Mouse (Mus musculus) neural tube, embryonic 12.5 days (tissue): ENCODE results near the gene Ston2. TPM values are rescaled to one million over a fixed set of nuclear protein-coding genes. Genes with fewer than 3 reads are reported as not detected.

Experiments
- ATAC-seq: fragments of 200-750 bp; cut with Nextera tagmentation; 2 replicates; pipeline ENCODE4 v1.8.0; 2017; ENCODE audit warnings: low read depth, mild to moderate bottlenecking, moderate TSS enrichment, moderate library complexity; ENCODE audit not compliant: low FRiP score
- H3K27ac ChIP-seq: fragments of 300-500 bp; sonication (generic); 2 replicates; pipeline ENCODE4 v1.5.1; 2016
- H3K27me3 ChIP-seq: fragments of 300-500 bp; sonication (generic); replicated peaks from 2 replicates; pipeline ENCODE4 v1.6.1; 2016; ENCODE audit warnings: mild to moderate bottlenecking
- H3K36me3 ChIP-seq: fragments of 300-500 bp; sonication (generic); 2 replicates; pipeline ENCODE4 v1.6.1; 2016; ENCODE audit warnings: mild to moderate bottlenecking
- H3K4me1 ChIP-seq: fragments of 300-500 bp; sonication (generic); 2 replicates; pipeline ENCODE4 v1.6.1; 2016
- H3K4me2 ChIP-seq: fragments of 300-500 bp; sonication (generic); replicated peaks from 2 replicates; pipeline ENCODE4 v1.6.1; 2016; ENCODE audit warnings: mild to moderate bottlenecking
- H3K4me3 ChIP-seq: fragments of 300-500 bp; sonication (generic); 2 replicates; pipeline ENCODE4 v1.5.1; 2016
- H3K9ac ChIP-seq: fragments of 300-500 bp; sonication (generic); 2 replicates; pipeline ENCODE4 v1.6.1; 2016; ENCODE audit warnings: mild to moderate bottlenecking
- H3K9me3 ChIP-seq: fragments of 300-500 bp; sonication (generic); 2 replicates; pipeline ENCODE4 v1.6.1; 2016; ENCODE audit warnings: mild to moderate bottlenecking
- WGBS: fragments of 180-500 bp; shearing (Covaris S2); methylation state at CpG from one replicate; pipeline ENCODE4 v1.1.7; 2016; 5-methylcytosine and 5-hydroxymethylcytosine counted together
- polyA plus RNA-seq: library from polyadenylated mRNA; unstranded; fragments of >200 nt; fragmentation: Nextera tagmentation; extraction: Ambion mirVana; gene quantifications from 2 replicates; pipeline ENCODE4 v1.2.1, GENCODE M21; 2016

The Ston2 gene
- polyA plus RNA-seq, 1 experiment from 2014 or later = 7.9 TPM

DNA sequence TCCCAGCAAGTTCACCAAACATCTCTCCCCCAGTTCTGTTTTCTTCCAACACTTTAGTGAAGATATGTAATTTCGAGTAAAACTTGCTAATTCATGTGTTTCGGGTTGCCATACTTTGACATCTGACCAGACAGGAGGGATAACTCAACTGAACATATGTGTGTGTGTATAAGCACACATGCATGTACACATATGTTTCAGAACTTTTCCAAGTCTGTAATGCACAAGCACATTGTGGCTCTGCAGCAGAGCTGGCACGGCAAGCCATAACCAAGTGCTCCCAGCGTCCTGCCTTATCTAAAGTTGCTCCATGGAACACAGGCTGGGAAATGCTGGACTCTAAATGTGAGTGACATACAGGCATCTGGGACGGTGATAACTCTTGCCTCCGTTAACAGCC lies 78.6 kb downstream of the Ston2 start:
- Histone ChIP-seq H3K9me3 (no peaks in the 10 kb centered on the region), H3K4me1 (peaks cover 8% of the 10 kb centered on the region), H3K9ac (no peak overlapping the region), H3K36me3 (no peaks in the 10 kb centered on the region), H3K4me3 (no peak overlapping the region), H3K27ac (no peak overlapping the region), H3K27me3 (no peaks in the 10 kb centered on the region), H3K4me2 (no peak overlapping the region)
- ATAC-seq = no peak
- 75% methylated on average over 6 of the region's 6 CpGs for WGBS

DNA sequence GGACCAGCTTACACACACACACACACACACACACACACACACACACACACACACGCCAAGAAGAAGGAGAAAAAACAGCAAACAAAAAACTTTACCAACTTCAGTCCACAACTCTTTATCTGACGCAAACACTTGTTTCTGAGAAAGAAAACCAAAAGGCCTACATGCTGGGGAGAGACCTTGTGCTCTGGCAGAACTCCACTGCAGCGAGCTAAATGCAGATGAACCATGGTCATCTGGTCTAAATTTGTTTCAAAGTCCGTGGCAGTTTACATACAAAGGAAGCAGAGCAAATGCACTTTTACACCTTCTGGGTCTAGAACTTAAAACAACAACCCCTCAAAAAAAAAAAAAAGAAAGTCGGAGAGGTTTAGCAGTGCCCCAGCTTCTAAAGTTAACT lies 79.0 kb downstream of the Ston2 start:
- H3K36me3 ChIP-seq = no peaks in the 10 kb centered on the region
- H3K27ac ChIP-seq = no peak overlapping the region
- 69% methylated on average over 5 of the region's 5 CpGs for WGBS
- H3K27me3 ChIP-seq = no peaks in the 10 kb centered on the region
- no peak overlapping the region for H3K4me2 ChIP-seq
- H3K9me3 ChIP-seq = no peaks in the 10 kb centered on the region
- no peak overlapping the region for H3K9ac ChIP-seq
- no peak overlapping the region for H3K4me3 ChIP-seq
- H3K4me1 ChIP-seq = peaks cover 8% of the 10 kb centered on the region
- ATAC-seq = no peak

DNA sequence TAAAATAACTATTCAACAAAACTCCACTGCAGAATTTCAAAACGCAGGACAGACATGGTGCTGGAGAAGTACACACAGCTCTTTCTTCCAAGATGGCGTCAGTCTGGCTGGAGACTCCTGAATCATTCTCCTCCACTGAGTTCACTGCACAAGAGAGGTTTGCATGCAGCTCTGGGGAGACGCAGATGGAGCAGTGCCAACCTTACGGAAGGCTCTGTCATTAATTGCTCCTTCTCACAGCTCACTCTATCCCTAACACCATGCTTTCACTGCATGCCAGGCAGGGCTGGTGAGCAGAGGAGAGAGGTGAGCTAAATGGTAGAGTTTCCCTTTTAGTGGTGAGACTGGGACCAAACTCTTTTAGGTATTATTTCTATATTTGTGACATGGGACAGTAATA lies 80.4 kb downstream of the Ston2 start:
- ATAC-seq = no peak
- H3K4me1 ChIP-seq = peaks cover 8% of the 10 kb centered on the region

DNA sequence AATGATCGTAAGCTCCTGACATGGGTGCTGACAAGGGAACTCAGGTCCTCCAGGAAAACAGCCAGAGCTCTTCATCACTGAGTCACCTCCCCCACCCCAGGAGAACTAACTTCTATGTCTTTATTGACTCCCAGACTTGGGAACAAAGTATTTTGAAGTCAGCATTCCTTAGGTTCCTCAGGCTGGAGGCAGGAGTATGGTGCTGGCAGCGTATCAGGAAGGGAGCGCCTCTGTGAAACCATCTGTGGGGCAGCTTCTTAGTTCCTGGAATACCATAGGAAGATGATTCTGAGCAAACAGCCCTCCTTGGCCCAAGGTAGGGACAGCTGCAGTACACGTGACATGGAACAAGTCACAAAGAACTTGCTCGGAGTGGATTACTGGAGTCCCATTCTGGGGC lies 84.7 kb downstream of the Ston2 start:
- WGBS = 86% methylated on average over 5 of the region's 5 CpGs
- H3K9me3 ChIP-seq = no peaks in the 10 kb centered on the region
- H3K27ac ChIP-seq = no peak overlapping the region
- no peaks in the 10 kb centered on the region for H3K36me3 ChIP-seq
- no peak overlapping the region for H3K4me3 ChIP-seq
- no peaks in the 10 kb centered on the region for H3K27me3 ChIP-seq
- ATAC-seq = no peak
- no peak overlapping the region for H3K4me2 ChIP-seq
- H3K9ac ChIP-seq = no peak overlapping the region
- H3K4me1 ChIP-seq = no peaks in the 10 kb centered on the region

More for the DNA sequence above, 80.4 kb downstream of the Ston2 start:
- Histone ChIP-seq H3K9me3 (no peaks in the 10 kb centered on the region), H3K36me3 (no peaks in the 10 kb centered on the region), H3K27ac (no peak overlapping the region), H3K4me2 (no peak overlapping the region), H3K9ac (no peak overlapping the region), H3K27me3 (no peaks in the 10 kb centered on the region), H3K4me3 (no peak overlapping the region)
- WGBS = 86% methylated on average over 4 of the region's 4 CpGs

DNA sequence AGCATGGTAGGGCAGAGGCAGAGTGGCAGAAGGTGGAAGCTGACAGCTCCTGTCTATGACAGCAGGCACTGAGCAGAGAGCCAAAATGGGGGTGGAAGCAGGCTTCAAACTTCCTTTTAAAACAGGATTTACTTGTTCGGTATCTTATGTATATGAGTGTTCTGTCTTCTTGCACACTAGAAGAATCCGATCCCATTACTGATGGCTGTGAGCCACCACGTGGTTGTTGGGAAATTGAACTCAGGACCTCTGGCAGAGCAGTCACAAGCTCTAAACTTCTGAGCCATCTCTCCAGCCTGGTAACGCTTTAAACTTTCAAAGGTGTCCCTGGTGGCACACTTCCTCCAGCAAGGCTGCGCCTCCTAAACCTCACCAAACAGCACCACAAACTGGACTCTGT lies 85.4 kb downstream of the Ston2 start:
- Histone ChIP-seq H3K4me3 (no peak overlapping the region), H3K36me3 (no peaks in the 10 kb centered on the region), H3K9ac (no peak overlapping the region), H3K4me2 (no peak overlapping the region), H3K4me1 (no peaks in the 10 kb centered on the region), H3K27ac (no peak overlapping the region), H3K27me3 (no peaks in the 10 kb centered on the region), H3K9me3 (no peaks in the 10 kb centered on the region)
- WGBS = 88% methylated on average over 5 of the region's 5 CpGs
- no peak for ATAC-seq

DNA sequence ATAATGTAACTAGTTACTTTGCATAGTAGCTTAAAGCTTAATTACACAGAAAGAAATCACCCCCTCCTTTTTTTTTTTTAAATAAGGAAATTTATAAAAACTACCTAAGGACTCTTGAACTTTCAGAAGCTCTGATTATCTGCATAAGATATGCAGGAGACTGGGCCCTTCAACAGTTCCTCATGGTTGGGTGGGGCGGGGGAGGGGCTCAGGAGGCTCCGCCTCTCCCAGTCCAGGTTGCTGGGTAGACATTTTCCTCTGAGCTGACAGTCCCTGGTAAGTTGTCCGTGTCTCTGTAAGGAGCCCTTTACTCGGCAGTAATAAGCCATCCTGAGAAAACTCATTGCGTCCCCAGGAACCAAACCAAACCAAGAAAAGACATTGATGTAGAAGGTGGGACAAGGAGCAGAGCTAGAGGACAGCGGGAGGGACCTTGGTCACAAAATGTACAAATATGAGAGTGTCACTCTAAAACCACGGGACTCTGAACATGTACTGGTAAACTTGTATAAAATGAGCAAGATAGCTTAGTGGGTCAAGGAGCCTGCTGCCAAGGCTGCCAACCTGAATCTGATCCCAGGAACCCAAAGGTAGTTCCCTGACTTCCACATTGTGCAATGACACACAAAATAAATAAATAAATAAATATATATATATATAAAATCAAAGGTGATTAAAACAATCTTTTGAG lies 88.6 kb downstream of the Ston2 start:
- Histone ChIP-seq H3K4me1 (no peaks in the 10 kb centered on the region), H3K4me3 (no peak overlapping the region), H3K27me3 (no peaks in the 10 kb centered on the region), H3K36me3 (no peaks in the 10 kb centered on the region), H3K27ac (no peak overlapping the region), H3K4me2 (no peak overlapping the region), H3K9me3 (no peaks in the 10 kb centered on the region), H3K9ac (no peak overlapping the region)
- no peak for ATAC-seq
- 89% methylated on average over 7 of the region's 7 CpGs for WGBS

DNA sequence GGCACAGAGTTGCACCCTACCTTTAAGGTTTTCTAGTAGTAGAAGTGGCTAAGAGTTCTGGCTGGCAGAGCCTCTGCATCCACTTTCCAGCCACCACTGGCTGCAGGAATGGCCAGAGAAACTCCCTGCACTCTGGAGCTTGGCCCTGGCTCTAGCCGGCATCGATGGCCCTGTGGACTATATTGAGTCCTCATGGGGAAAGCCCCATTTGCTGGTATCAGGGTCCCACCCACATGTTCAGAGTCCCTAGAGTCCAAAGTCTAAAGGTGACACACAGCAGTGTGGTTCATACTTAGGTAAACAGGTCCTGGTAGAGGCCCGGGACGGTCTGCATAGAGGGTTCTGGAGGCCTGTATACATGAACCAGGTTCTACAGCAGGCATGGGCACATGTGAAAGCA lies 92.0 kb downstream of the Ston2 start:
- no peak for ATAC-seq

DNA sequence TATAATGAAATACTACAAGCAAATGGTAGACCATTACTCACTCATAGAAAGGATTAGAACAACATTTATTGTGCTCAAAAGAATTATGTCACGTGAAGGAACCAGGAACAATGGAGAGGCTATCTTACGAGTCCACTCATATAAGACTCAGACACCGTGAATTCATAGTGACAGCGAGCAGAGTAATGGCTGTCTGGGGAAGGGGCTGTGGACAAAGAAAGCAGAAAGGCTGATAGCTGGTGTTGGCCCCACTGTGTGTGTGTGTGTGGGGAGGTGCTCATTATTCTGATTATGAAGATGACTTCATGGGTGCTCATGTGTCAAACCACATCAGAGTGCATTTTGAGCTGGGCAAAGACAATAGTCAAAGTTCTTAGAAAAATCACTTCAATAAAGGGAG lies 92.4 kb downstream of the Ston2 start:
- whole genome bisulfite sequencing = 22% methylated on average over 4 of the region's 4 CpGs
- no peaks in the 10 kb centered on the region for H3K9me3 ChIP-seq
- no peak overlapping the region for H3K4me3 ChIP-seq
- no peaks in the 10 kb centered on the region for H3K36me3 ChIP-seq
- H3K27ac ChIP-seq = no peak overlapping the region
- no peak overlapping the region for H3K9ac ChIP-seq
- 0 out of 2 replicates have a peak, but pooled peaks have one; percentile 53 for ATAC-seq
- no peaks in the 10 kb centered on the region for H3K4me1 ChIP-seq
- no peak overlapping the region for H3K4me2 ChIP-seq
- H3K27me3 ChIP-seq = no peaks in the 10 kb centered on the region

More for the DNA sequence above, 92.0 kb downstream of the Ston2 start:
- H3K4me2 ChIP-seq = no peak overlapping the region
- no peaks in the 10 kb centered on the region for H3K9me3 ChIP-seq
- H3K4me3 ChIP-seq = no peak overlapping the region
- H3K27ac ChIP-seq = no peak overlapping the region
- H3K36me3 ChIP-seq = no peaks in the 10 kb centered on the region
- no peaks in the 10 kb centered on the region for H3K4me1 ChIP-seq
- WGBS = 94% methylated on average over 4 of the region's 4 CpGs
- H3K27me3 ChIP-seq = no peaks in the 10 kb centered on the region
- no peak overlapping the region for H3K9ac ChIP-seq

DNA sequence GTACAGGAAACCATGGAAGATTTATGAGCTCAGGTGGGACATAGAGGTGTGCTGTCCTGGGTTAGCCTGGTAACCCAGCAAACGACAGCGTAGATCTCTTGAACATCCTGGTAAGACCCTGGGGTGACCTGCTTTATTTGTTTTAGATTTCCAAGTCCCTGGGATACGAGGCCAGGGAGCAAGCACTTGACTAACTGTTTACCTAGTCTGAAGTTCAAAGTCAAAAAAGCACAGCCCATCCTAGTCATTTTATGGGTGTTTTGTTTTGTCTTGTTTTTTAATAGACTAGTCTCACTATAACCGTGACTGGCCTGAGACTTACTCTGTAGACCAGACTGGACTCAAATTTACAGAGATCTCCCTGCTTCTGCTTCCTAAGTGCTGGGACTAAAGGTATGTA lies 93.4 kb downstream of the Ston2 start:
- 82% methylated on average over 4 of the region's 4 CpGs for WGBS
- H3K27ac ChIP-seq = no peak overlapping the region
- H3K4me3 ChIP-seq = no peak overlapping the region
- no peaks in the 10 kb centered on the region for H3K36me3 ChIP-seq
- ATAC-seq = no peak
- no peaks in the 10 kb centered on the region for H3K4me1 ChIP-seq
- H3K9ac ChIP-seq = no peak overlapping the region
- no peaks in the 10 kb centered on the region for H3K27me3 ChIP-seq
- H3K9me3 ChIP-seq = no peaks in the 10 kb centered on the region
- H3K4me2 ChIP-seq = no peak overlapping the region

DNA sequence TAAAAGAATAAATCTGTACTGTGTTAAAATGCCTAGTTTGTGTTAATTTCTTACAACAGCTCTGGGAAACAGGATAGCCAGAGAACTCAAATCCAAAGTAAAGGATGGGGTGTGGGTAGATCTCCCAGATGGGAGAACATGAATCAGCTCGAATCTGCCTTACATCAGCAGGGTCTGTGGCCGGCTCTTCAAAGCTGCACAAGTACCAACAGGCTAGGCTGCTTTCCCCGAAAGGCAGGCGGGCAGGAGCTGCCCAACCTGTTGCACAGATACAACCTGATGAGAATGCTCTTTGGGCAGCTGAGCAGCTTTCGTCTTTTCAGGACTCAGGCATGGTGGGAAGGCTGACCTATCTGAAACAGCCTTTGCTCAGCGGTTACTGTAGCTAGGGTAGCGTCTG lies 94.6 kb downstream of the Ston2 start:
- no peak for ATAC-seq
- Histone ChIP-seq H3K27ac (no peak overlapping the region), H3K27me3 (no peaks in the 10 kb centered on the region), H3K9me3 (no peaks in the 10 kb centered on the region), H3K4me3 (no peak overlapping the region), H3K4me2 (no peak overlapping the region), H3K4me1 (no peaks in the 10 kb centered on the region), H3K36me3 (no peaks in the 10 kb centered on the region), H3K9ac (no peak overlapping the region)
- WGBS = 81% methylated on average over 7 of the region's 7 CpGs

DNA sequence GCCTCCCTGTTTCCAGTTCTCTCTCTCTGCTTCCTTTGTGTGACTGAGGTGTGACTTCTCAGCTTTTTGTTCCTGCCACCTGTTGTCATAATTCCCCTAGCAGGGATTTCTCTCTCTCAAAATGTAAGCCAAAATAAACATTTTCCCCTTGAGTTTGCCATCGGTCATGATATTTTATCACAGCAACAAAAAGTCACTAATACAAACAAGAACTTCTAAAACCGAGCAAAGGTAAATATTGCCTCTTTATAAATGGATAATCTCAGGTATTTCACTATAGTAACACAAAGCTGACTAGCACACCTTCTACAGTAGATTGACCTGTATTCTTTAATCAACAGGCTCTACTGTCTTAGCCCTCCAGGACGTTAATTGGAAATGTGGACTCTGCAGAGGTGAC lies 95.2 kb downstream of the Ston2 start:
- ATAC-seq = no peak
- H3K9ac ChIP-seq = no peak overlapping the region
- H3K36me3 ChIP-seq = no peaks in the 10 kb centered on the region
- H3K9me3 ChIP-seq = no peaks in the 10 kb centered on the region
- no peaks in the 10 kb centered on the region for H3K27me3 ChIP-seq
- 88% methylated on average over 3 of the region's 3 CpGs for WGBS
- no peaks in the 10 kb centered on the region for H3K4me1 ChIP-seq
- no peak overlapping the region for H3K4me2 ChIP-seq
- no peak overlapping the region for H3K4me3 ChIP-seq
- no peak overlapping the region for H3K27ac ChIP-seq

DNA sequence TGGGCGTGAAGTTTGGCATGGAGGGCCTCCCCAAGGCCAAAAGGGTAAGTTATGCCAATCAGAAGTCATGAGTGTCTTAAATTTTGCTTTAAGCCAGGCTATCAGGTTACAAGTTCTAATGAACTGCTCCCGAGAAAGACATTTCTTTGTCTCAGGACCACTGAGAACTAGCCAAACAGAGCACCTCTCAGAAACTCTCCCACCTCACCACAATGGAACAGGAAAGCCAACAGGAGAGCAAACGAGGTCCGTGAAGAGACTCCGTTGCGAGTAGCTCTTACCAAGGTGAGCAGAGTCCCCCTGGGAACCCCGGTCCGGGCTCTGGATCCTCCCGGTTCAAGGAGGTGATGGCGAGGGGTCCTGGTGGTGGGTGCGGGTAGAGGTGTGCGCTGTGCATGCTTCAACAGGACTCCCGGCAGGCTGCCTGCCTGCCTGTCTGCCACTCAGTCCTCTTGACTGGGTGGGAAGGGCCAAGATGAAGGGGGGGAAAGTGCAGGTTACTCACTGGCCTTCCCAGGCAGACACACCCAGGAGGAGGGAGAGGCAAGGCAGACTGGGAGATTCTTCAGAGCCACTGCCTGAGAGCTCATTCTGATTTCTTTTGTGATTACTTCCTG lies 102.4 kb downstream of the Ston2 start:
- Histone ChIP-seq H3K27me3 (no peaks in the 10 kb centered on the region), H3K9ac (no peak overlapping the region), H3K9me3 (no peaks in the 10 kb centered on the region), H3K4me3 (no peak overlapping the region), H3K36me3 (no peaks in the 10 kb centered on the region), H3K4me2 (peak overlapping the region; percentile 44), H3K27ac (no peak overlapping the region), H3K4me1 (peaks cover 33% of the 10 kb centered on the region)
- WGBS = 13% methylated on average over 13 of the region's 13 CpGs
- ATAC-seq = no peak; the same call in 1 of the 2 replicates
